Mouse (Mus musculus) liver, embryonic 14.5 days (tissue): Measurements from ENCODE around the gene Bicdl2.

Source experiments
- CTCF ChIP-seq: IDR thresholded peaks from 2 replicates; pipeline ENCODE4 v1.5.1; 2016; ENCODE audit warnings: antibody characterized with exemption, low read depth, control low read depth
- EP300 ChIP-seq: IDR thresholded peaks from 2 replicates; pipeline ENCODE4 v1.6.1; 2016; ENCODE audit warnings: antibody characterized with exemption, low read depth

DNA sequence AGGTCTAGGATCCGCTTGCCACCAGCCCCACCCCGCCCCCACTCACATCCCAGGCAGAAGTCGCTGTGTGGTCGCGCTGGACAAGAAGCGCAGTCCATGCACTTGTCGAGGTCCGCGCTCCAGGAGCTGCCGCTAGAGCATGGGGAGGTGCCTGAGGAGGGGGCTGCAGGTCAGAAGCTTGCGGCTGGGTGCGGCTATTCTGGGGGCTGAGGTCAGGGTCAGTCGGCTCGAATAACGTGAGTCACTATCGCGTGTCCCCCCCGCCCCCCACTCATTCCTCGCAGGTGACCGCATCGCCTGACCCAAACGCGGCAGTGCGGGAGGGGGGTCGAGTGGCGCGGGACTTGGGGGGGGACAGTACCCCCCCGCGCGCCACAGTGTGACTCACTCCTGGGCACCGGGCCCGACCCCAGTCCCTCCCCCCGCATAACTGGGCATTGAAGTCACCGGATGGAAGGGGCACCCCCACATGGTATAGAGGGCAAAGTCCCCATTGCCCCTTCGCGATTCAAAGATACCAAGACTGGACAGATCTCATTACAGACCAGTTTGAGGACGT, 16.2 kb downstream of the Bicdl2 start:
- TF ChIP-seq CTCF (no peak), EP300 (no peak)
